Mouse (Mus musculus) layer of hippocampus, adult 9-10 months (tissue): Measurements from ENCODE around the gene Sept12.

ENCODE experiments used
- DNase-seq: peaks from one replicate; pipeline ENCODE4 v3.0.0; 2022; ENCODE audit warnings: low spot score

The Sept12 gene

GRCm38 (mm10) chr16:4997553-4997952 is at the start of gene Sept12:
TSS of gene Sept12 (minus strand) at chr16:4997852.
- no peak for DNase-seq

DNA sequence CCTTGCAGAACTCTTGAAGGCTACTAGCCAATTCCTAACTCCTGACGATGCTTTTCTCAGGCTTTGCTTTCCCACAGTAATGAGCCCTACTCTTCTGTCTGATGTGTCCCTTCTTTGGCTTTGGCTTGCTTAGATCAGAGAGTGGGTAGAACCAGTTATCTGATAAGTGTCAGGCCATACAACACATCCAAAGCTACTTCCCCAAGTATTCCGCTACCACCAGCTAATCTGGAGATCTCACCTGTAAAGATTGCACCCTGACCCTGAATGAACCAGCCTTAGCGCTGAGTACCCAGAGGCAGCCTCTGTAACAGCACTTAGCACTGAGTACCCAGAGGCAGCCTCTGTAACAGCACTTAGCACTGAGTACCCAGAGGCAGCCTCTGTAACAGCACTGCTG is 47.7 kb upstream of the Sept12 start:
- DNase-seq = no peak

- no peak for DNase-seq
Measured at GRCm38 (mm10) chr16:5036649-5037234, 39.1 kb upstream of the Sept12 start.

DNA sequence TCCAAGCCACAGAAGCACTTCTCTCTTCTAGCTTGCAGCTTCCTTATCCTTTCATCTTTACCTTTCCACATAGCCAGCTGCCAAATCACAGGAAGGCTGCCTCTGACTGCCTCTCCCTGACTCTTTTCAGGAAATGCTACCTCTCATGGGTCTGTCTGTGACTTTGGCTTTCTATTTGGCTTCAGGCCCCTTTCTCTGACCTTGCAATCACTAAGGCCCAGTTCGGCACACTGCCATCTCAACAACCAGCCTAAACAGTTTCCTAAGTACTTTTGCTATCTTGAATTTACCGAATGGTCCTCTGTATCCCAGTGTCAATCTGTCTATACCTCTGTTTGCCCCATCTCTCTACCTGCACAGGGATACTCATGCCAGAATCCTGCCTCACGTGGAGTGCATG is 37.9 kb upstream of the Sept12 start:
- DNase-seq = no peak

DNA sequence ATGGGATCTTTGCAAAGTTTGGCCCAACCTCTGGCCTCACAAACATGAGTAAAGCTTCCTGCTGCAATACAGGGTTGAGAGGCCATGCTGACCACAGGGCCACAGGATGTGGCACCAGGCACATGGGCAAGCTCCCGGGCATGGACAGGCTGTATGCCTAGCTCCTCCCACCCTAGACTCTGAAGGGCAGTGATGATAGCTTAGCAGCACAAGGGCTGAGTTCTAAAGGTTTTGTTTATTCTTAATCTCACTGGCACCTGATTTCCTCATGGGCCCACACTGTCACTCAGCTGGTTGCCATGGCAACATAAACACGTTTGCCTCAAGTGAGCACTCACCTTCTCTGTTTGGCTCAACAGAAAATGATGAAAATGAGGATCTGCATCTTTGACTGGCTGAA is 32.2 kb upstream of the Sept12 start:
- DNase-seq = no peak

GRCm38 (mm10) chr16:5024021-5024420 is 26.4 kb upstream of the Sept12 start:
- DNase-seq = no peak

DNA sequence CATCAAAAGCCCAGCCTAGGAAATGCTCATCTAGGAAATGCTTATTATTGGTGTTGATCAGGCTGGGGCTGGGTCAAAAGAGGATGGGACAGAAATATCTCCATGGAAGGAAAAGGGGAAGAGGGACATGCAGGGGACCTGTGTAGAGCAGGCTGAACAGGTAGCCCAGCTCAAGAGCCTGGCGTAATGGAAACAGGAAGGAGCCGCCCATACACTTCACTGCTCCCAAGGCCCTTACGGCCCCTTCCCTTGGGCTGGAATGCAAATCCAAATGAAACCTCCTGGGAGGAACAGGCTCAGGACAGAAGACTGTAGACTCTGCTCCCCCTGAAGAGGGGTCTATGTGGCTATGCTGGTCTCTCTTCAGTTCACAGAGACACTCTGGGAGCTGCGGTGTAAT is 16.9 kb upstream of the Sept12 start:
- DNase-seq = no peak

GRCm38 (mm10) chr16:5013054-5013838 is 15.6 kb upstream of the Sept12 start, which contains the start of gene Rogdi:
TSS of gene Rogdi (minus strand) at chr16:5013553.
- peak; percentile 94 for DNase-seq

- peak; percentile 37 for DNase-seq
Measured at GRCm38 (mm10) chr16:5012036-5013005, 14.7 kb upstream of the Sept12 start.

GRCm38 (mm10) chr16:5011285-5011684 is 13.6 kb upstream of the Sept12 start:
- no peak for DNase-seq

DNA sequence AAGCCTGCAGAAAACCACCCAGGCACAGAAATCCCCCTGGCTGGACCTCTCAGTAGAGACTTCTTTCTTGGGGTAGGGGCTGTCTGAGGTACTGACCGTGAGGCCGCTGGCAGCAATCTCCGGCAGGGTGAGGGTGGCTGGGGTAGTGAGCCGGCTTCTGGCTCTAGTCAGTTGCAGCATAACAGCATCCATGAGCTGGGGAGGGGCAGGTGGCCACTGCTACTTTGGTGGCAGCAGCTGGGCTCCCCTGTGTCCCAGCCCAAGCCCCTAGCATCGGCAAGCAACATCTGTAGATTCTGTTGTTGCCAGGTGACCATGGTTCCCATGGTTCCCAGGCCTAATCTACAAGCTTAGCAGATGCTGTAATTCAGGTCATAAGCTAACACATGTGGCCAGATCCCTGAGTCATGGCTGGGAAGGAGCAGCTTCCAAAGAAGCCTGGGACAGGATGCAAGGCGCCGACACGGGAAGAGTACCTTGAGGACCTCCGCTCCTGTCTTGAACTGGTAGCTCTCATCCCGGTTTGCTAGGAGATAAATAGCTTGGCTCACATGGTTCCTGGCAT is 12.8 kb upstream of the Sept12 start:
- no peak for DNase-seq

DNA sequence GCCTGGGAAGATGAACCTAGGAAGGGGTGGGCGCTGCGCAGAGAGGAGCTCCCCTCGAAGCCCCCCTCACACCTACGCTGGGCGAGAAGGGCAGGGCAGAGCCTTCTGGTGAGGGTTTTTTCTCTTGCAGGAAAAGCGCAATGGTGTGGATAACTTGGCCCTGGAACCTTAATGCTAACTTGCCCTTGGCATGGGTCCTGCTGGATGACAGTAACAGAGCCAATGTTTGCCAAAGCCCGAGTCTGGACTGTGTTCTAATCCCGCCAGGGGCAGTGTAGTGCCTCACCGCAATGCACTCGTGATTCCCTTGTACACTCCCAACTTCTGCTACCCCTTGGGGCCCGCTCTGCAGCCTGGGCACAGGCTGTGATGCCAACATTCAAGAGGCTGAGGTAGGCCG is 10.4 kb upstream of the Sept12 start:
- no peak for DNase-seq

- no peak for DNase-seq
Measured at GRCm38 (mm10) chr16:5007492-5007891, 9.8 kb upstream of the Sept12 start.

GRCm38 (mm10) chr16:5007067-5007466 is 9.4 kb upstream of the Sept12 start, which contains the start of gene Smim22:
TSS of gene Smim22 (plus strand) at chr16:5007288.
- no peak for DNase-seq

- DNase-seq = no peak
Measured at GRCm38 (mm10) chr16:5000611-5001010, 3.0 kb upstream of the Sept12 start.

- no peak for DNase-seq
Measured at GRCm38 (mm10) chr16:4998984-4999383, 1.3 kb upstream of the Sept12 start.

GRCm38 (mm10) chr16:4993276-4993675 is 4.4 kb downstream of the Sept12 start:
- DNase-seq = no peak

GRCm38 (mm10) chr16:4984717-4985116 is 12.9 kb downstream of the Sept12 start:
- DNase-seq = no peak

GRCm38 (mm10) chr16:4979755-4980380 is 17.8 kb downstream of the Sept12 start:
- DNase-seq = no peak

GRCm38 (mm10) chr16:4978275-4979051 is 19.2 kb downstream of the Sept12 start:
- DNase-seq = no peak

DNA sequence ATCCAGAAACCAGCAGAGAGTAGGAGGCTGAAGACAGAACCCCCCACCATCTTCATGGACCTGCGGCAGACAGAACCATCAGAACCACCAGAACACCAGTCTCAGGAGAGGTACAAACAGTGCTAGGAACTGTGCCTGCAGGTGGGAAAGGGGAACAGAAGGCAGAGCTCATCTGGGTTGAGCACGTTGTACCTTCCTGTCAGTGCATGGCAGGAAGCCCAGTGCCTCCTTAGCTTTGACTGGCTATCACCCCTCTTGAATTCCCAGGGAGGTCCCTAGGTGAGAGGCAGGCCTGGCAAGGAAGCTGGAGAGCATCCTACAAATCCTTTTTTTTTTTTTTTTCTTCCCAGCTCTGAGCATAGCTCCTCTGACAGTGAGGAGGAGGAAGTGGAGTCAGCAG is 21.5 kb downstream of the Sept12 start:
- no peak for DNase-seq
